In the genomic region with DNA sequence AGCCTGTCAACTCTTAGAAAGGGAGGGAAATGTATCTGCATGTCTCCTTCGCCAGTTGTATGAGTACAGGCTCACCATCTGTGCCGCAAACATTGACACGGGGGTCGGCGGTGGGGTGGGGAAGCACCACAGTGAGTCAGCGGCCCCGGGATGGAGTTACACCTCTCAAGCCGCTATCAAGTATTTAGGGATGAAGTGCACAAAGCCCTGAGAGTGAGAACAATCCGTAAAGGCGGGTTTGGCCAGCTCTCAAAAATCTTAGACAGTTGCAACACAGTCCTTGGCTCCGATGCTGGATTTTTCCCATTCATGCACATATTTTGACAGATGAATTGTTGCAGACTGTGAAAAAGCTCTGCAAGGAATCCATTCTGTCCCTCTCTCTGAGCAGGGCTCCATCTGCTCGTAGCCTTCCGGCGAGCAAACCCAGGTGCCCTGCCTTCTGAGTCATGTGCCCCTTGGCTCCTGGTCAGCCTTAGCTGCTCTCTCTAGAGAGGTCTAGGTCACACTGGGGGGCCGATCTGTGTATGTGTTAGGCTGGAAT, we compare ENCODE assay signal across 7 mouse cellular contexts.
DNase-seq lines count a peak whose midpoint lies in the region; ATAC-seq lines count a peak whose summit lies in the region.

No protein-coding gene starts in this region.

- peak; percentile 78 for DNase-seq in cerebellum, adult 11-12 months
- peak; percentile 56 for DNase-seq in forebrain, embryonic 11.5 days (ENCODE audit: low spot score)
- DNase-seq in kidney, postnatal 14 days, result peak; percentile 78
- DNase-seq in lung, adult 18-20 months, result peak; percentile 75 to 82
- peak; percentile 28 for DNase-seq in retina, postnatal 1 day
- DNase-seq in spleen, adult 12 weeks (ENCODE audit: low spot score), result no peak

- WGBS in forebrain, embryonic 11.5 days, result 28% methylated on average over 15 of the region's 15 CpGs
- WGBS in heart, embryonic 12.5 days, result 14% methylated on average over 15 of the region's 15 CpGs

- peak overlapping the region; percentile 3; the same call in 1 of the 2 replicates for H3K4me2 ChIP-seq in forebrain, embryonic 11.5 days (ENCODE audit: low read depth, low read length, severe bottlenecking)
- peak overlapping the region; percentile 59 for H3K4me2 ChIP-seq in heart, embryonic 12.5 days

- H3K27ac ChIP-seq in forebrain, embryonic 11.5 days (ENCODE audit: low read depth, low read length), result no peak overlapping the region
- H3K27ac ChIP-seq in heart, embryonic 12.5 days (ENCODE audit: poor library complexity, severe bottlenecking), result 0 out of 2 replicates have a peak overlapping the region, but pooled peaks have one; percentile 20

- no peak overlapping the region for H3K9ac ChIP-seq in forebrain, embryonic 11.5 days (ENCODE audit: low read length)
- no peak overlapping the region for H3K9ac ChIP-seq in heart, embryonic 12.5 days

- no peak overlapping the region for H3K4me3 ChIP-seq in forebrain, embryonic 11.5 days (ENCODE audit: low read depth, low read length)
- H3K4me3 ChIP-seq in heart, embryonic 12.5 days, result no peak overlapping the region; the same call in 1 of the 2 replicates

- no peak for ATAC-seq in forebrain, embryonic 11.5 days (replicated peaks; ENCODE audit: low FRiP score)
- peak; percentile 55 for ATAC-seq in heart, embryonic 12.5 days (ENCODE audit: insufficient number of reproducible peaks, low FRiP score)

- H3K27me3 ChIP-seq in forebrain, embryonic 11.5 days (ENCODE audit: control insufficient read depth, insufficient read depth, low read length), result no peaks in the 10 kb centered on the region
- H3K27me3 ChIP-seq in heart, embryonic 12.5 days (replicated peaks), result no peaks in the 10 kb centered on the region

- no peaks in the 10 kb centered on the region for H3K36me3 ChIP-seq in forebrain, embryonic 11.5 days (ENCODE audit: control insufficient read depth, insufficient read depth, low read length)
- H3K36me3 ChIP-seq in heart, embryonic 12.5 days, result no peaks in the 10 kb centered on the region

- 0 out of 2 replicates have a peak, but pooled peaks cover 2% of the 10 kb centered on the region for H3K4me1 ChIP-seq in forebrain, embryonic 11.5 days (replicated peaks; ENCODE audit: control insufficient read depth, insufficient read depth, low read length)
- H3K4me1 ChIP-seq in heart, embryonic 12.5 days (replicated peaks), result peaks cover 22% of the 10 kb centered on the region

- no peaks in the 10 kb centered on the region for H3K9me3 ChIP-seq in forebrain, embryonic 11.5 days (ENCODE audit: control insufficient read depth, low read length)
- H3K9me3 ChIP-seq in heart, embryonic 12.5 days (replicated peaks), result no peaks in the 10 kb centered on the region
